Mouse (Mus musculus) midbrain, embryonic 10.5 days (tissue): ENCODE data around the gene Bloc1s6. TPM values are rescaled to one million over a fixed set of nuclear protein-coding genes. Genes with fewer than 3 reads are reported as not detected.

Source experiments
- DNase-seq: peaks from one replicate; pipeline ENCODE4 v3.0.0-alpha.2; 2017; ENCODE audit warnings: low spot score
- H3K27ac ChIP-seq: fragments of 300-500 bp; sonication (generic); replicated peaks from 2 replicates; pipeline ENCODE4 v1.5.1; 2016; ENCODE audit warnings: mild to moderate bottlenecking
- H3K27me3 ChIP-seq: fragments of 300-500 bp; sonication (generic); 2 replicates; pipeline ENCODE4 v1.6.1; 2016; ENCODE audit warnings: low read depth, mild to moderate bottlenecking; ENCODE audit not compliant: poor library complexity, severe bottlenecking
- H3K36me3 ChIP-seq: fragments of 300-500 bp; sonication (generic); 2 replicates; pipeline ENCODE4 v1.6.1; 2016; ENCODE audit warnings: mild to moderate bottlenecking, moderate library complexity
- H3K4me1 ChIP-seq: fragments of 300-500 bp; sonication (generic); 2 replicates; pipeline ENCODE4 v1.6.1; 2016
- H3K4me3 ChIP-seq: fragments of 300-500 bp; sonication (generic); 2 replicates; pipeline ENCODE4 v1.5.1; 2016; ENCODE audit warnings: mild to moderate bottlenecking, moderate library complexity
- H3K9me3 ChIP-seq: fragments of 300-500 bp; sonication (generic); replicated peaks from 2 replicates; pipeline ENCODE4 v1.6.1; 2016; ENCODE audit warnings: mild to moderate bottlenecking
- WGBS: fragments of 180-500 bp; shearing (Covaris S2); methylation state at CpG from one replicate; pipeline ENCODE4 v1.1.7; 2016; 5-methylcytosine and 5-hydroxymethylcytosine counted together
- polyA plus RNA-seq: library from polyadenylated mRNA; unstranded; fragments of >200 nt; fragmentation: Nextera tagmentation; extraction: Ambion mirVana; gene quantifications from 2 replicates; pipeline ENCODE4 v1.2.1, GENCODE M21; 2016

Bloc1s6 gene
- polyA plus RNA-seq, 1 experiment from 2014 or later: 76.0 TPM

DNA sequence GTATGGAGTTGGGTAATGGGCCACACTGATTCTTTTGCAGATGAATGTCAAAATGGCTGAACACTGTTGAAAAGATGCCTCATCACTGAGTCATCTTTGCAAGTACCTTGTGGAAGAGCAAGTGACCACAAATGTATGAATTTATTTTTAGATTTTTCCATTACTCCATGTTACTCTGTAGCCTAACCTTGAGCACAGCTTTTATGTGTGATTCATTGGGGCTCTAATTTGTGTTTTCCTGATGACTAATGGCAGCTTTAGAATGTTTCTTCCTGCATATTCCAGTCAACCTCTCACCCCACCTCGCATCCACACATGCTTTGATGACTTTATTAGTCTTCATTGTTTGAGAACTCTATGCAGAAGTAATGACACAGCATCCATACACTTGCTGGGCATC is 19.1 kb upstream of the Bloc1s6 start:
- H3K4me1 ChIP-seq: no peaks in the 10 kb centered on the region
- no peaks in the 10 kb centered on the region for H3K27me3 ChIP-seq

DNA sequence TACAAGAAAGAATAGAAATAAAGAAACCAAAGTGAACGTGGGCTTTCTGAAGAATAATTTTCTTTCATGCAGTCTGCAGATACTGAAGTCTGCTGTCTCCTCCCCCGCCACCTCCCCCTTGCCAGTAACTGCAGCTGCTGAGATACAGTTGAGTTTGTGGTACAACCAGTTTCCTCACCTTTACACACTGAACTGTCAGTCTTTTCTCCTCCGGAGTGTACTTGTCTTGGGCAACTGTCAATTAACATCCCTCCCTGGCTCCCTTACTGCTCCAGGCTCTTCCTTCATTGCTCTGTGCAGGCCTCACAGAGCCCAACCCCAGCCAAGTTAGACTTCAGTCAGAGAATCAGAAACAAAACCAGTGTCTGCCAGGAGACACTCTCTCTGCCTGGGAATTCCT is 17.7 kb upstream of the Bloc1s6 start:
- no peaks in the 10 kb centered on the region for H3K9me3 ChIP-seq

More for the DNA sequence above, 19.1 kb upstream of the Bloc1s6 start:
- Histone ChIP-seq H3K36me3 (no peaks in the 10 kb centered on the region), H3K27ac (no peak overlapping the region), H3K9me3 (no peaks in the 10 kb centered on the region), H3K4me3 (no peak overlapping the region)
- no peak for DNase-seq
- 84% methylated on average over 1 of the region's 1 CpGs for WGBS

DNA sequence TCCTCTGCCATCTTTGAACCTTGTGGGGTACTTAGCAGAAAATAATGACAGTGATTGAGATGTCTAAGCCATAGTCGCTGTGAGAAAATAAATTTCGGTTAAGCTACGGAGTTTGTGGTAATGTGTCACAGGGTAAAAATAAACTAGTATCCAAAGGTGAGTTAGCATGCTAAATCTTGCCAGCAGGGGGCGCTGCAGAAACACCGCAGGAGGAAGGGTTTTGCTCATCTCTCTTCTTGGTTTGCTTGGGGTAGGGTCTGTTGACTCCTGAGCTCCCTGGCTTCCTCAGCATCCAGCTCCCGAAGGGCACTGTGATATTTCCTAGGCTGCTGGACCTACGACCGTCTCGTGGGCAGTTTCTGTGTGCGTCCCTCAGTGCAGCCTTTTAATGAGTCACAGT is 12.7 kb upstream of the Bloc1s6 start:
- Histone ChIP-seq H3K36me3 (no peaks in the 10 kb centered on the region), H3K4me1 (no peaks in the 10 kb centered on the region), H3K27ac (no peak overlapping the region), H3K27me3 (no peaks in the 10 kb centered on the region), H3K4me3 (no peak overlapping the region), H3K9me3 (no peaks in the 10 kb centered on the region)
- peak; percentile 23 for DNase-seq
- 61% methylated on average over 10 of the region's 10 CpGs for WGBS

More for the DNA sequence above, 17.7 kb upstream of the Bloc1s6 start:
- Histone ChIP-seq H3K27me3 (no peaks in the 10 kb centered on the region), H3K27ac (no peak overlapping the region), H3K4me1 (no peaks in the 10 kb centered on the region), H3K4me3 (no peak overlapping the region), H3K36me3 (no peaks in the 10 kb centered on the region)
- 82% methylated on average over 3 of the region's 3 CpGs for WGBS
- DNase-seq: no peak

DNA sequence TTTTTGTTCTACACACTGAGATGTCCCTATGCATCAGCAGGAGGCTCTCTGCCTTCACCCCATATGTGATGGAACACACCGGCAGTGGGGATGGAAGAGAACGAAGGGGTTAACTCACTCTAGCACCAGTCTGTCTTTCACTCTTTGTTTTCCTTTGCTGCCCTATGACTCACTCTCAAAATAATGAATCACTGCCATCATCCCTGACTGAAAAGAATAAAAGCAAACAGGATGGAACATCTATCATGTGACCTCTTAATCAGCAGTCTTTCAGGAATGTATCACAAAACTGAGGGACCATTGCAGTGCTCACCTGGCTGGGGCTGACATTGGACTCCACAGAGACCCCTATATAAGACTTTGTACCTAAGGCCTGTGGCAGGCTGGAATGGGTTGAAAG is 6.8 kb upstream of the Bloc1s6 start:
- Histone ChIP-seq H3K4me1 (no peaks in the 10 kb centered on the region), H3K4me3 (no peak overlapping the region), H3K36me3 (no peaks in the 10 kb centered on the region), H3K9me3 (no peaks in the 10 kb centered on the region), H3K27me3 (peaks cover 11% of the 10 kb centered on the region), H3K27ac (no peak overlapping the region)
- no peak for DNase-seq
- 89% methylated on average over 2 of the region's 2 CpGs for WGBS

GRCm38 (mm10) chr2:122739023-122739422 is 720 bp downstream of the Bloc1s6 start:
- peak overlapping the region; percentile 94 for H3K27ac ChIP-seq

GRCm38 (mm10) chr2:122746461-122746860 is 8.2 kb downstream of the Bloc1s6 start:
- no peak for DNase-seq
- no peaks in the 10 kb centered on the region for H3K4me1 ChIP-seq
- 93% methylated on average over 9 of the region's 9 CpGs for WGBS
- H3K27me3 ChIP-seq: no peaks in the 10 kb centered on the region
- peaks cover 61% of the 10 kb centered on the region for H3K36me3 ChIP-seq
- no peak overlapping the region for H3K4me3 ChIP-seq
- H3K9me3 ChIP-seq: no peaks in the 10 kb centered on the region
- no peak overlapping the region for H3K27ac ChIP-seq

More at GRCm38 (mm10) chr2:122739023-122739422, 720 bp downstream of the Bloc1s6 start:
- peak overlapping the region; percentile 88 for H3K4me3 ChIP-seq
- 42% methylated on average over 7 of the region's 7 CpGs for WGBS
- peaks cover 11% of the 10 kb centered on the region for H3K27me3 ChIP-seq
- no peaks in the 10 kb centered on the region for H3K9me3 ChIP-seq
- DNase-seq: no peak
- peaks cover 14% of the 10 kb centered on the region for H3K36me3 ChIP-seq
- peaks cover 16% of the 10 kb centered on the region for H3K4me1 ChIP-seq

- Histone ChIP-seq H3K27ac (no peak overlapping the region), H3K4me3 (no peak overlapping the region), H3K9me3 (no peaks in the 10 kb centered on the region), H3K36me3 (0 out of 2 replicates have a peak, but pooled peaks cover under 1% of the 10 kb centered on the region), H3K4me1 (no peaks in the 10 kb centered on the region), H3K27me3 (no peaks in the 10 kb centered on the region)
- DNase-seq: peak; percentile 65
- WGBS: 18% methylated on average over 7 of the region's 7 CpGs
These were observed 15.5 kb downstream of the Bloc1s6 start for GRCm38 (mm10) chr2:122753739-122754343.

DNA sequence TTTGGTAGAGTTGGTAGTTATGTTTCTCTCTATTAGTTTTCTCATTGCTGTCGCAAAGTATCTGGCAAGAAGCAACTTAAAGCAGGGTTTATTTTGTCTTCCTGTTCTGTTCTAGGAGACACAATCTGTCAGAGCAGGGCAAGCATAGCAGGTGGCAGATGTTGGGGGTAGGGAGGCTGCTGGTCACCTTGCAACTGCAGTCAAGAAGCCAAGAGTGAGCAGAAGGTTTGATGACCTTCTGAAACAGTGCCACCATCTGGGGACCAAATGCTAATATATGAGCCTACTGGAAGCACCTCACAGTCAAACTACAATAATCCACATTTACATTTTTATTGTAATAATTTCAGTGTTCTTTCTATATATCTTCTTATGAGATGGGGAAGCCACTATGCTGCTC is 21.5 kb downstream of the Bloc1s6 start:
- Histone ChIP-seq H3K27me3 (peaks cover 19% of the 10 kb centered on the region), H3K9me3 (no peaks in the 10 kb centered on the region), H3K4me3 (no peak overlapping the region), H3K4me1 (peaks cover under 1% of the 10 kb centered on the region; the same call in 1 of the 2 replicates), H3K27ac (no peak overlapping the region), H3K36me3 (no peaks in the 10 kb centered on the region)
- DNase-seq: no peak
- WGBS: 98% methylated on average over 1 of the region's 1 CpGs

DNA sequence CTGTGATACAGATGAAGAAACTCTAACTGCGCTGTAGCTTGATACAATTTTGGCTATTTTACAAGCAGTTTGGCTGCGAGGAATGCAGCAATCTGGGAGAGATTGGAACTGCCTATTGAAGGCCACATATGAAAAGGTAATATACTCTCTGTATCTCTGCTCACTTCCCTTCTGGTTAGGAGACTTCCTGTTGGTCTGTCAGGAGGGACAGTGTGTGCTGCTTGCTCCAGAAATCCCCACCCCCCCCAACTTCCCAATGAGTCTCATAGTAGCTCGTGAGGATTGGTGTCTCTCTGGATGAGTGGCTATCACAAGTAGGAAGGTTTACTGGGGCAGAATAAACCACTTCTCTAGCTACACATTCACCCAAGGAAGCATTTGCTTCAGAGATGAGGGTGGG is 24.7 kb downstream of the Bloc1s6 start:
- H3K9me3 ChIP-seq: no peaks in the 10 kb centered on the region
- no peak for DNase-seq
- peaks cover 10% of the 10 kb centered on the region for H3K4me1 ChIP-seq
- H3K4me3 ChIP-seq: no peak overlapping the region
- peaks cover 48% of the 10 kb centered on the region for H3K27me3 ChIP-seq
- 74% methylated on average over 3 of the region's 3 CpGs for WGBS
- no peak overlapping the region for H3K27ac ChIP-seq
- H3K36me3 ChIP-seq: no peaks in the 10 kb centered on the region

DNA sequence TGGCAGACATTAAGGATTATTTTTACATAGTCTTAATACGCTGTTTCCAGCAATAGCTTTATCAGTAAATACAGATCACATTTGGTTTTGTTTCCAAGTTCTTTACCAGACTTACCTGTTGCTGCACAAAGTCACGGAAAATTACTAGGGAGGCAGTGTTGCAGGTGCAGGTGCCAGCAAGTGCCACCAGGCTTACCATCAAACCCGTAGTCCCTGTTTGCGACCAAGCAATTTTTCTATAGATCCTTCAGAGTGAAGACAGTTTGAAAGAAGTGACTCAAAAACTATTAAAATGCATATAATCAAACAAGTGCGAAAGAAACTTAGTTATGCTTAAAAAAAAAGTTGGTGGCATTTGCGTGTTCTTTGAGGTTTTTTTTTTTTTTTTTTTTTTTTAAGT is 26.2 kb downstream of the Bloc1s6 start:
- Histone ChIP-seq H3K4me1 (peaks cover 10% of the 10 kb centered on the region), H3K9me3 (no peaks in the 10 kb centered on the region), H3K36me3 (no peaks in the 10 kb centered on the region), H3K27ac (no peak overlapping the region), H3K4me3 (peak overlapping the region; percentile 63), H3K27me3 (peaks cover 48% of the 10 kb centered on the region)
- 50% methylated on average over 6 of the region's 6 CpGs for WGBS
- no peak for DNase-seq

DNA sequence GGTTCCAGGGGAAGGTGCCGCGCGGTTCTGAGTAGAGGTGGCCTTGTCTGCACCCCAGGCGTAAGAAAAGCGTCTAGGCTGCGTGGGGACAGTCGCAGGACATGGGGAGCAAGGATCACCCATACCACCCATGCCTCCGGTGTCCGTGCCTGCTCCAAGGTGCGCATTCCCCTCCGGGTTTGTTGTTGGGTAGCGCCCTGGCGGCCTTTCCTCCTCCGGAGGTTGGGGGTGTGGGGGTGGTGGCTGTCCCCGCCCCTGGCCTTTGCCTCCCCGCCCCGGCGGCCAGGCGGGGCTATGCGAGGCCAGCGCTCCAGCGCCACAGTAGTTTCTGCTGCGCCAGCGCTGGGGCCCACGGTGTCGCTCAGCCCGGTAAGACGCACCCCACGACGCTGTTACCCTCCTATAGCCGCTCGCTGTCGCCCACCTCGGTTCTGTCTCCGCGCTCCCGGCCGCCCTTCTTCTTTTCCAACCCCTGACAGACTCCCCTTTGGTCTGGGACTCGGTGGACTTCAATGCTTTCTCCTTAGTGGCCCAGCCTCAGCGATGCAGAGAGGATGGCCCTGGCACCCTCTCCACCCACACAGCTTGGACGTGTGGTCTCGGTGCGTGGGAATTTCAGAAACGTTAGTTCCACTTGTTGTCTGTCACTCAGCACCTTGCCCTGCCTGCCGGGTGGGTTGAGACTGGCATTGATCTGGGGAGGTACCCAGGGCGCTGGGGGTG is 26.9 kb downstream of the Bloc1s6 start, which contains the start of gene Sqor:
Sqor (plus strand) TSS at position 167 of the 723 bp plus-strand sequence.
- peaks cover 48% of the 10 kb centered on the region for H3K27me3 ChIP-seq
- DNase-seq: peak; percentile 52
- under 1% methylated on average over 45 of the region's 46 CpGs for WGBS
- peak within 1 kb of the TSS; percentile 63 for H3K4me3 ChIP-seq
- H3K36me3 ChIP-seq: no peaks in the 10 kb centered on the region
- H3K4me1 ChIP-seq: peaks cover 10% of the 10 kb centered on the region
- no peaks in the 10 kb centered on the region for H3K9me3 ChIP-seq
- peak within 1 kb of the TSS; percentile 63 for H3K27ac ChIP-seq

DNA sequence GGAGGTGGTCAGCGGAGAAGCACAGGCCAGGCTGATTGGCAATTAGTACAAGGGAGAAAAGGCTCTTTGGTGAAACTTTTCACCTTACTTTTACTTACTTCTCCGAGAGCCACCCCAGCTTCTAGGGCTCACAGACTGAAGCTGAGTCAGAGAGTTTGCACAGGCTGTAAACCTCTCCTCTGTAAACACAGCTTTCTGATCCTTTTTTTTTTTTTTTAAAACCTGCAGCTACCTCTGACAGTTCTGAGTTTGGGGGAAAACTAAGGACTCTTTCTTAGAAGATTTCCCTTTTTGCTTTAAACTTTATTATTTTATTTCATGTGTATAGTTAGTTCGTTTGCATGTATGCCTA is 27.5 kb downstream of the Bloc1s6 start:
- H3K4me1 ChIP-seq: peaks cover 10% of the 10 kb centered on the region
- H3K36me3 ChIP-seq: no peaks in the 10 kb centered on the region
- peaks cover 48% of the 10 kb centered on the region for H3K27me3 ChIP-seq
- H3K27ac ChIP-seq: no peak overlapping the region; the same call in 1 of the 2 replicates
- peak; percentile 13 for DNase-seq
- peak overlapping the region; percentile 63 for H3K4me3 ChIP-seq
- no peaks in the 10 kb centered on the region for H3K9me3 ChIP-seq
- 28% methylated on average over 3 of the region's 3 CpGs for WGBS

DNA sequence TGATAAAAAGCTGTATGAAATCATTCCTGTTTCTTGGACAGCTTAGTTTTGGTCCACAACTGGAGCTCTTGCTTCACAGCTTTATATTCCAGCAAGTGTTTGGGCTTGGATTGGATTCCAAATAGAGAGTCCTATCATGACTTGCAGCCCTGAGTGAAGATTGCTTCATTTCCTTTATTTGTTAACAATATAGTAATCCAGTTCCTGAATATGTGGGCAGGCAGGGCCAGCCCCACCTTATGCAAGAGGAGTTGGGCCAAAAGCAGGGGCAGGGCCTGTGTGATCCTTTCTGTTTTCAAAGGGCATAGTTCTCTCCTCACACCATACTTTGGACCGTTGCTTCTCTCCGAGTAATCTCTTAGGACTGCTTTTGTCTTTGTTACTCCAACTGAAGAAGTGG is 32.7 kb downstream of the Bloc1s6 start:
- WGBS: 86% methylated on average over 2 of the region's 2 CpGs

More for the DNA sequence above, 32.7 kb downstream of the Bloc1s6 start:
- peaks cover 17% of the 10 kb centered on the region for H3K27me3 ChIP-seq
- no peaks in the 10 kb centered on the region for H3K9me3 ChIP-seq
- H3K27ac ChIP-seq: no peak overlapping the region
- no peak overlapping the region for H3K4me3 ChIP-seq
- H3K36me3 ChIP-seq: no peaks in the 10 kb centered on the region
- DNase-seq: no peak
- H3K4me1 ChIP-seq: no peaks in the 10 kb centered on the region
